Mouse (Mus musculus) midbrain, embryonic 10.5 days (tissue): Measurements from ENCODE around the gene Tmem234. TPM values are rescaled to one million over a fixed set of nuclear protein-coding genes. Genes with fewer than 3 reads are reported as not detected.
A peak's percentile ranks its signal among the peaks of the same experiment; 100 is the strongest.

Experiments used
- DNase-seq: peaks from one replicate; pipeline ENCODE4 v3.0.0-alpha.2; 2017; ENCODE audit warnings: low spot score
- H3K27ac ChIP-seq: fragments of 300-500 bp; sonication (generic); replicated peaks from 2 replicates; pipeline ENCODE4 v1.5.1; 2016; ENCODE audit warnings: mild to moderate bottlenecking
- H3K27me3 ChIP-seq: fragments of 300-500 bp; sonication (generic); 2 replicates; pipeline ENCODE4 v1.6.1; 2016; ENCODE audit warnings: low read depth, mild to moderate bottlenecking; ENCODE audit not compliant: poor library complexity, severe bottlenecking
- H3K36me3 ChIP-seq: fragments of 300-500 bp; sonication (generic); 2 replicates; pipeline ENCODE4 v1.6.1; 2016; ENCODE audit warnings: mild to moderate bottlenecking, moderate library complexity
- H3K4me1 ChIP-seq: fragments of 300-500 bp; sonication (generic); 2 replicates; pipeline ENCODE4 v1.6.1; 2016
- H3K4me3 ChIP-seq: fragments of 300-500 bp; sonication (generic); 2 replicates; pipeline ENCODE4 v1.5.1; 2016; ENCODE audit warnings: mild to moderate bottlenecking, moderate library complexity
- H3K9me3 ChIP-seq: fragments of 300-500 bp; sonication (generic); replicated peaks from 2 replicates; pipeline ENCODE4 v1.6.1; 2016; ENCODE audit warnings: mild to moderate bottlenecking
- WGBS: fragments of 180-500 bp; shearing (Covaris S2); methylation state at CpG from one replicate; pipeline ENCODE4 v1.1.7; 2016; 5-methylcytosine and 5-hydroxymethylcytosine counted together
- polyA plus RNA-seq: library from polyadenylated mRNA; unstranded; fragments of >200 nt; fragmentation: Nextera tagmentation; extraction: Ambion mirVana; gene quantifications from 2 replicates; pipeline ENCODE4 v1.2.1, GENCODE M21; 2016

The Tmem234 gene
- polyA plus RNA-seq, 1 experiment from 2014 or later = 226 TPM

- no peak overlapping the region for H3K27ac ChIP-seq
- no peaks in the 10 kb centered on the region for H3K4me1 ChIP-seq
- 94% methylated on average over 12 of the region's 12 CpGs for WGBS
- H3K27me3 ChIP-seq = no peaks in the 10 kb centered on the region
- peaks cover 100% of the 10 kb centered on the region for H3K36me3 ChIP-seq
- H3K4me3 ChIP-seq = no peak overlapping the region
- no peaks in the 10 kb centered on the region for H3K9me3 ChIP-seq
- no peak for DNase-seq
Measured at GRCm38 (mm10) chr4:129631867-129632266, 31.4 kb downstream of the Tmem234 start.

GRCm38 (mm10) chr4:129633852-129634251, 33.4 kb downstream of the Tmem234 start:
- WGBS = 93% methylated on average over 6 of the region's 6 CpGs
- no peak for DNase-seq
- Histone ChIP-seq H3K27ac (no peak overlapping the region), H3K36me3 (peaks cover 99% of the 10 kb centered on the region), H3K27me3 (no peaks in the 10 kb centered on the region), H3K4me1 (peaks cover 7% of the 10 kb centered on the region), H3K9me3 (no peaks in the 10 kb centered on the region), H3K4me3 (no peak overlapping the region)

- DNase-seq = no peak
- Histone ChIP-seq H3K27me3 (no peaks in the 10 kb centered on the region), H3K4me1 (peaks cover 28% of the 10 kb centered on the region), H3K4me3 (peak overlapping the region; percentile 83), H3K36me3 (peaks cover 59% of the 10 kb centered on the region), H3K27ac (peak overlapping the region; percentile 93; the same call in 1 of the 2 replicates), H3K9me3 (no peaks in the 10 kb centered on the region)
- 89% methylated on average over 15 of the region's 15 CpGs for WGBS
Measured at GRCm38 (mm10) chr4:129639221-129639620, 38.8 kb downstream of the Tmem234 start.

- WGBS = 11% methylated on average over 17 of the region's 17 CpGs
- Histone ChIP-seq H3K9me3 (no peaks in the 10 kb centered on the region), H3K36me3 (peaks cover 59% of the 10 kb centered on the region), H3K27ac (peak overlapping the region; percentile 93), H3K27me3 (no peaks in the 10 kb centered on the region), H3K4me3 (peak overlapping the region; percentile 83), H3K4me1 (peaks cover 28% of the 10 kb centered on the region)
- DNase-seq = no peak
Measured at GRCm38 (mm10) chr4:129640101-129640637, 39.7 kb downstream of the Tmem234 start.

GRCm38 (mm10) chr4:129640638-129641467, 40.4 kb downstream of the Tmem234 start, which contains the start of gene Txlna:
Gene Txlna (minus strand): TSS chr4:129641065.
- peak within 1 kb of the TSS; percentile 83 for H3K4me3 ChIP-seq
- under 1% methylated on average over 60 of the region's 60 CpGs for WGBS
- H3K27me3 ChIP-seq = no peaks in the 10 kb centered on the region
- DNase-seq = peak; percentile 99
- peaks cover 59% of the 10 kb centered on the region for H3K36me3 ChIP-seq
- no peaks in the 10 kb centered on the region for H3K9me3 ChIP-seq
- peaks cover 28% of the 10 kb centered on the region for H3K4me1 ChIP-seq
- peak within 1 kb of the TSS; percentile 93 for H3K27ac ChIP-seq

- DNase-seq = no peak
- Histone ChIP-seq H3K4me3 (peak overlapping the region; percentile 83), H3K4me1 (peaks cover 28% of the 10 kb centered on the region), H3K9me3 (no peaks in the 10 kb centered on the region), H3K27me3 (no peaks in the 10 kb centered on the region), H3K27ac (peak overlapping the region; percentile 93), H3K36me3 (peaks cover 59% of the 10 kb centered on the region)
- WGBS = 64% methylated on average over 5 of the region's 5 CpGs
Measured at GRCm38 (mm10) chr4:129641756-129642155, 41.3 kb downstream of the Tmem234 start.

GRCm38 (mm10) chr4:129645204-129645603, 44.7 kb downstream of the Tmem234 start:
- no peak for DNase-seq
- no peak overlapping the region for H3K27ac ChIP-seq
- no peaks in the 10 kb centered on the region for H3K9me3 ChIP-seq
- no peak overlapping the region for H3K4me3 ChIP-seq
- WGBS = 87% methylated on average over 6 of the region's 6 CpGs
- H3K27me3 ChIP-seq = no peaks in the 10 kb centered on the region
- peaks cover 7% of the 10 kb centered on the region for H3K4me1 ChIP-seq
- H3K36me3 ChIP-seq = peaks cover 63% of the 10 kb centered on the region

GRCm38 (mm10) chr4:129648656-129649055, 48.2 kb downstream of the Tmem234 start:
- peaks cover 98% of the 10 kb centered on the region for H3K36me3 ChIP-seq
- 81% methylated on average over 1 of the region's 1 CpGs for WGBS

GRCm38 (mm10) chr4:129650359-129650758, 49.9 kb downstream of the Tmem234 start:
- no peak overlapping the region for H3K27ac ChIP-seq
- H3K9me3 ChIP-seq = no peaks in the 10 kb centered on the region
- WGBS = 95% methylated on average over 8 of the region's 8 CpGs
- no peak for DNase-seq
- H3K4me3 ChIP-seq = no peak overlapping the region
- no peaks in the 10 kb centered on the region for H3K4me1 ChIP-seq
- H3K27me3 ChIP-seq = no peaks in the 10 kb centered on the region
- H3K36me3 ChIP-seq = peaks cover 100% of the 10 kb centered on the region

More at GRCm38 (mm10) chr4:129648656-129649055, 48.2 kb downstream of the Tmem234 start:
- H3K4me3 ChIP-seq = no peak overlapping the region
- H3K27ac ChIP-seq = no peak overlapping the region
- no peaks in the 10 kb centered on the region for H3K27me3 ChIP-seq
- no peak for DNase-seq
- H3K9me3 ChIP-seq = no peaks in the 10 kb centered on the region
- no peaks in the 10 kb centered on the region for H3K4me1 ChIP-seq

GRCm38 (mm10) chr4:129654770-129655169, 54.3 kb downstream of the Tmem234 start:
- WGBS = 93% methylated on average over 14 of the region's 14 CpGs

GRCm38 (mm10) chr4:129661584-129661983, 61.1 kb downstream of the Tmem234 start:
- Histone ChIP-seq H3K27me3 (no peaks in the 10 kb centered on the region), H3K27ac (no peak overlapping the region), H3K36me3 (peaks cover 81% of the 10 kb centered on the region), H3K4me3 (no peak overlapping the region), H3K4me1 (no peaks in the 10 kb centered on the region), H3K9me3 (no peaks in the 10 kb centered on the region)
- no peak for DNase-seq
- WGBS = 95% methylated on average over 3 of the region's 3 CpGs

More at GRCm38 (mm10) chr4:129654770-129655169, 54.3 kb downstream of the Tmem234 start:
- H3K27me3 ChIP-seq = no peaks in the 10 kb centered on the region
- H3K9me3 ChIP-seq = no peaks in the 10 kb centered on the region
- H3K4me1 ChIP-seq = no peaks in the 10 kb centered on the region
- H3K4me3 ChIP-seq = no peak overlapping the region
- H3K36me3 ChIP-seq = peaks cover 97% of the 10 kb centered on the region
- DNase-seq = no peak
- H3K27ac ChIP-seq = no peak overlapping the region

- 91% methylated on average over 3 of the region's 3 CpGs for WGBS
- no peak for DNase-seq
- Histone ChIP-seq H3K27me3 (no peaks in the 10 kb centered on the region), H3K4me1 (no peaks in the 10 kb centered on the region), H3K36me3 (peaks cover 80% of the 10 kb centered on the region), H3K9me3 (no peaks in the 10 kb centered on the region), H3K27ac (no peak overlapping the region), H3K4me3 (no peak overlapping the region)
Measured at GRCm38 (mm10) chr4:129662255-129662813, 61.9 kb downstream of the Tmem234 start.
